Mouse (Mus musculus) hindbrain, embryonic 13.5 days (tissue): ENCODE measurements around the gene Gm11549. TPM values are rescaled to one million over a fixed set of nuclear protein-coding genes. Genes with fewer than 3 reads are reported as not detected.

Experiments
- ATAC-seq: fragments of 200-750 bp; cut with Nextera tagmentation; 2 replicates; pipeline ENCODE4 v1.8.0; 2017; ENCODE audit warnings: moderate TSS enrichment; ENCODE audit not compliant: low FRiP score
- H3K27ac ChIP-seq: fragments of 300-500 bp; sonication (generic); 2 replicates; pipeline ENCODE4 v1.5.1; 2015; ENCODE audit warnings: inconsistent platforms, mild to moderate bottlenecking, moderate library complexity
- H3K27me3 ChIP-seq: fragments of 300-500 bp; sonication (generic); 2 replicates; pipeline ENCODE4 v1.6.1; 2015; ENCODE audit warnings: mild to moderate bottlenecking, inconsistent platforms
- H3K36me3 ChIP-seq: fragments of 300-500 bp; sonication (generic); 2 replicates; pipeline ENCODE4 v1.6.1; 2015; ENCODE audit warnings: mild to moderate bottlenecking, inconsistent platforms
- H3K4me1 ChIP-seq: fragments of 300-500 bp; sonication (generic); replicated peaks from 2 replicates; pipeline ENCODE4 v1.6.1; 2015; ENCODE audit warnings: inconsistent platforms
- H3K4me2 ChIP-seq: fragments of 300-500 bp; sonication (generic); 2 replicates; pipeline ENCODE4 v1.6.1; 2015; ENCODE audit warnings: inconsistent platforms, mild to moderate bottlenecking, moderate library complexity
- H3K4me3 ChIP-seq: fragments of 300-500 bp; sonication (generic); 2 replicates; pipeline ENCODE4 v1.5.1; 2015; ENCODE audit warnings: mild to moderate bottlenecking, inconsistent platforms
- H3K9ac ChIP-seq: fragments of 300-500 bp; sonication (generic); 2 replicates; pipeline ENCODE4 v1.6.1; 2015; ENCODE audit warnings: mild to moderate bottlenecking, inconsistent platforms
- H3K9me3 ChIP-seq: fragments of 300-500 bp; sonication (generic); 2 replicates; pipeline ENCODE4 v1.6.1; 2016; ENCODE audit warnings: inconsistent platforms
- WGBS: fragments of 180-500 bp; shearing (Covaris S2); methylation state at CpG from one replicate; pipeline ENCODE4 v1.1.7; 2015; 5-methylcytosine and 5-hydroxymethylcytosine counted together
- polyA plus RNA-seq: library from polyadenylated mRNA; unstranded; fragments of >200 nt; fragmentation: Nextera tagmentation; extraction: Ambion mirVana; gene quantifications from 2 replicates; pipeline ENCODE4 v1.2.1, GENCODE M21; 2015

Gm11549 gene
- polyA plus RNA-seq, 1 experiment from 2014 or later: 0.53 TPM

DNA sequence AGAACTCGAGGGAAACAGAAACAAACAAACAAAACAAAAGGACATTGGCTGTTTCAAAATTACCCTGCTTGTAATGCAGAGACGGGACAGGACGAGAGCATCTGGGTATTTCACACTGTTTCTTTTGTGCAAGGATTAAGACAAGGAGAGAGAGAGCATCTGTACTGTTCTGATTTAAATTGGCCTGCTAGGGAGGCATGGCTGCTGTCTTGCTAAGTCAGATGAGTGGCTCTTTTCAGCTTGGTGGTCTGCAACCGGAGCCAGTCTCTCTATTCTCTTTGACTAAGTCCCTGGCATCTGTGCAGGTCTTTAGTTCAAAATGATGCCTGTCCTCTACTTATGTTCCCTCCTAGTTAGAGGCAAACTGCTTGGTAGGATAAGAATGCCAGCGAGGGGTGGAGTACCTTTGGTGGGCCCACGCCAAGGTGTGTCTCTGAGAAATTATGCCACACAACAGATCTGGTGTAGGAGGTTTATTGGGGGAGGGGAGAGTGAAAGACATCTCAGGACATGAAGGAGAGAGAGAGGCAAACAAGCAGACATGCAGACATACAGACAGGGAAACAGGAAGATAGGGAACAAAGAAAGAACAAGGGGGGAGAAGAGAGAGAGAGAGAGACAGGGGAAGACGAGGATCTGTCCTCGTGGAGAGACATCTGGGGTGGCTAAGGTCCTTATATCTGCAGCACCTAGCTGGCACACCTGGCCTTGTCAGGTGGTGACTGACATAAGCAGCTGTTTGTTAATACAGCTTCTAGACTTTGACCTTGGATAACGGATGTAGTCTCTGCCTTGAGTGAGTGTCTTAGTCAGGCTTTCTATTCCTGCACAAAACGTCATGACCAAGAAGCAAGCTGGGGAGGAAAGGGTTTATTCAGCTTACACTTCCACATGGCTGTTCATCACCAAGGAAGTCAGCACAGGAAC is 15.5 kb downstream of the Gm11549 start:
- no peak overlapping the region for H3K4me2 ChIP-seq
- no peaks in the 10 kb centered on the region for H3K36me3 ChIP-seq
- H3K9ac ChIP-seq: no peak overlapping the region
- H3K27me3 ChIP-seq: no peaks in the 10 kb centered on the region
- no peaks in the 10 kb centered on the region for H3K9me3 ChIP-seq
- no peak for ATAC-seq
- no peaks in the 10 kb centered on the region for H3K4me1 ChIP-seq
- H3K4me3 ChIP-seq: no peak overlapping the region
- H3K27ac ChIP-seq: no peak overlapping the region
- 53% methylated on average over 10 of the region's 10 CpGs for WGBS

DNA sequence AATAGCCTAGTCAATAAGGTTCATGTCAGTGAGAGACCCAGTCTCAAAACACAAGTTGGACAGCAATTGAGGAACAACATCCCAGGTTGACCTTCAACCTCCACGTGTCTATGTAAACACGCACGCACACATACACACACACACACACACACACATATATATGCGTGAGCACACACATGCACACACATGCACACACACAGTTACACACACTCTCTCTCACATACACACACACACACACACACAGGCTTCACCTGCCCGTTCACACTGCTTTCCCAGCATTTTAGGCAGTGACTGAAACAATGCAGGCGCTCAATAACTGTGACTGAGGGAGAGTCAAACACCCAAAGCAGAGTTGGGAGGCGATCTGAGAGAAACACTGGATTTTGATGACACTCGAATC is 16.3 kb downstream of the Gm11549 start:
- no peak overlapping the region for H3K4me2 ChIP-seq
- H3K36me3 ChIP-seq: no peaks in the 10 kb centered on the region
- H3K27ac ChIP-seq: no peak overlapping the region
- H3K4me1 ChIP-seq: no peaks in the 10 kb centered on the region
- H3K27me3 ChIP-seq: no peaks in the 10 kb centered on the region
- ATAC-seq: no peak
- no peaks in the 10 kb centered on the region for H3K9me3 ChIP-seq
- 81% methylated on average over 8 of the region's 8 CpGs for WGBS
- no peak overlapping the region for H3K9ac ChIP-seq
- H3K4me3 ChIP-seq: no peak overlapping the region

DNA sequence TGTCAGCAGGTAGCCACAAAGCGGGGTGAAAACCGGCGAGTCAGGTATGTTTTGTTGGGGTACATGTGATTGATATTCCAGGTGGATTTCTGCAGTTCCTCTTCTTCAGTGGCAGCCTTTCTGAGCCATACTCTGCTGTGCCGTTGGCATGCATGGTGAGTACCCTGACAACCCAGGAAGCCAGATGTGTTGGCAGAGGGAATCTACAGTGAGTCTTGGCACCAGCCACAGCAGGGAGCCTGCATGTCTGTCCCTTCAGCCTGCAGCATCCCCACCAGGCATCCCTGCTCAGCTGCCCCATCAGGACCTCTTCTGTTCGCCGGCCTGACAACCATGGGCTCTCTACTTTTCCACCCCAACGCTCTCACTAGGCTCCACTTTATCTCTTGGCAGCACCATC is 20.1 kb downstream of the Gm11549 start:
- Histone ChIP-seq H3K4me2 (no peak overlapping the region), H3K9me3 (no peaks in the 10 kb centered on the region), H3K36me3 (no peaks in the 10 kb centered on the region), H3K9ac (no peak overlapping the region), H3K27me3 (no peaks in the 10 kb centered on the region), H3K4me1 (0 out of 2 replicates have a peak, but pooled peaks cover 2% of the 10 kb centered on the region), H3K4me3 (no peak overlapping the region), H3K27ac (no peak overlapping the region)
- WGBS: 79% methylated on average over 7 of the region's 7 CpGs
- no peak for ATAC-seq

DNA sequence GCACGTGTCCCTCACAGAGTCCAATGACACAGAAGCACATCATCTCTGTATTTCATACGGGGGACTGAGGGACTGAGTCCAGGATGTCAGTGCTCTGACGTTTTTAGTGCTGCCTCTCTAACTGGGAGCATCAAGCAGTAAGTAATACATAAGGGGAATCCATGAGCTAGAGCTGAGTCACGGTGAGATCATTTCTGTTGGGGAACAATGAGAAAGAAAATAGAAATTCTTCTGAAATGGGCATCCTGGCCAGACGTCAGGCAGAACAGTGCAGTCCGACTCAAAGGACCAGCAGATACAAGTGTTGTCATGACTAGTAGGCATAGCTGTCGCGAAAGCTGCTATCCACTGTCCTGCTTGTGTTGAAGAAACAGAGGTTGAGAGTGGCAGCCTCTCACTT is 20.6 kb downstream of the Gm11549 start:
- no peak overlapping the region for H3K27ac ChIP-seq
- 0 out of 2 replicates have a peak, but pooled peaks cover 3% of the 10 kb centered on the region for H3K4me1 ChIP-seq
- no peak for ATAC-seq
- H3K9ac ChIP-seq: no peak overlapping the region
- H3K9me3 ChIP-seq: no peaks in the 10 kb centered on the region
- 91% methylated on average over 8 of the region's 8 CpGs for WGBS
- H3K4me2 ChIP-seq: no peak overlapping the region
- H3K4me3 ChIP-seq: no peak overlapping the region
- H3K36me3 ChIP-seq: no peaks in the 10 kb centered on the region
- H3K27me3 ChIP-seq: no peaks in the 10 kb centered on the region

DNA sequence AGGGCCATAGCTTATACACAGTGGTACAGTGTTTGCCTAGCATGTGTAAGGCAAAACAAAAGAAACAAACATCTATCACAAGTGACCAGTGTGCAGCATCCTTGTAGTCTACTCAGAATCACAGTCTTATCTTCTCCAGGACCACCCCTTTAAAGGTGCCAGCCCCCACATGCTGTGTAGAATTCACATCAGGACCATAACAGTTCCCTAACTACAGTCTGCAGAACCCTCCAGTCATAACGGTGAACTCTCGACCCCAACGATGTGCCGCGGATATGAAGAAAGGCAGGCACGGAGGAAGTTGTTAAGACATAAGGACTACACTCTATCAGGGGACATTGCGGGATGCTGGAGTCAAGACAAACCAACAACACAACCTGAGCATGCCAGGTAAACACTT is 22.2 kb downstream of the Gm11549 start:
- no peaks in the 10 kb centered on the region for H3K36me3 ChIP-seq
- H3K27ac ChIP-seq: no peak overlapping the region
- H3K4me2 ChIP-seq: no peak overlapping the region
- no peak for ATAC-seq
- 94% methylated on average over 7 of the region's 7 CpGs for WGBS
- 0 out of 2 replicates have a peak, but pooled peaks cover 3% of the 10 kb centered on the region for H3K4me1 ChIP-seq
- H3K9ac ChIP-seq: no peak overlapping the region
- H3K4me3 ChIP-seq: no peak overlapping the region
- no peaks in the 10 kb centered on the region for H3K27me3 ChIP-seq
- H3K9me3 ChIP-seq: no peaks in the 10 kb centered on the region

DNA sequence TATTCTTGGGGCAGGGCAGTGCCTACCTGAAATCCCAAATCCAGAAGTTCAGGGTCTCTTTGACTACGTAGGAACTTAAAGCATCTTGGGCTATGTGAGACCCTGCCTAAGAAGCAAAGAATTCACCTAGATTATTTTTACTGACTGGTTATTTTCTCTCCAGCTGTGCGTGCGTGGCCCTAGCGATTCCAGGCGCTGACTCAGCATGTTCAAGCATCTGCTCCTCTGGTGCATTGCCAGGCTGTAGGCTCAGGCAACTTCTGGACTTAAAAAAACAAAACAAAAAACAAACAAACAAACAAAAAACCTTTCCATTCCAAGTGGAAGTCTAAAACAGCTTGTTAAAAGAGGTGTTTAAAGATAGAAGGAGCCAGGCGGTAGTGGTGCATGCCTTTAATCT is 23.4 kb downstream of the Gm11549 start:
- H3K4me3 ChIP-seq: no peak overlapping the region
- no peaks in the 10 kb centered on the region for H3K27me3 ChIP-seq
- WGBS: 91% methylated on average over 6 of the region's 6 CpGs
- no peak overlapping the region for H3K9ac ChIP-seq
- H3K36me3 ChIP-seq: no peaks in the 10 kb centered on the region
- no peak overlapping the region for H3K27ac ChIP-seq
- H3K9me3 ChIP-seq: no peaks in the 10 kb centered on the region
- peaks cover 11% of the 10 kb centered on the region; the same call in 1 of the 2 replicates for H3K4me1 ChIP-seq
- H3K4me2 ChIP-seq: no peak overlapping the region
- no peak for ATAC-seq

DNA sequence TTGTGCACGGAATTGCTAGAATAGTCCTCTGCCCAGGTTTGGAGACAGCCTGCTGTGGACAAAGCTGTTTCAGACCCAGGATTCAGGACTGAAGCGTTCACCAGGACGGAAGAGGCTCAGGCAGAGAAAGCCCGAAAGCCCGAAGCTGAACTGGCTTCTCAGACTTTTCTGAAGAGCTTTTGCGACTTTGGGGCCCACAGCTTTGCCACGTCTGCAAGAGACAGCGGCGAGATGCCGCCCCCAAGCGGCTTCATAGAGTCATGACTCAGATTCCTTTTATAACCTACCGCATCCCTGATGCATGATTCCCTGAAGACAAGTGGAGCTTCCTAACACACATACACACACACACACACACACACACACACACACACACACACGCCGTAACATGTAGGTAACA is 24.9 kb downstream of the Gm11549 start:
- no peak overlapping the region for H3K27ac ChIP-seq
- no peaks in the 10 kb centered on the region for H3K36me3 ChIP-seq
- no peak overlapping the region for H3K4me3 ChIP-seq
- H3K9me3 ChIP-seq: no peaks in the 10 kb centered on the region
- no peak for ATAC-seq
- H3K4me1 ChIP-seq: peaks cover 11% of the 10 kb centered on the region; the same call in 1 of the 2 replicates
- H3K27me3 ChIP-seq: no peaks in the 10 kb centered on the region
- H3K9ac ChIP-seq: no peak overlapping the region
- no peak overlapping the region for H3K4me2 ChIP-seq
- WGBS: 22% methylated on average over 14 of the region's 14 CpGs

DNA sequence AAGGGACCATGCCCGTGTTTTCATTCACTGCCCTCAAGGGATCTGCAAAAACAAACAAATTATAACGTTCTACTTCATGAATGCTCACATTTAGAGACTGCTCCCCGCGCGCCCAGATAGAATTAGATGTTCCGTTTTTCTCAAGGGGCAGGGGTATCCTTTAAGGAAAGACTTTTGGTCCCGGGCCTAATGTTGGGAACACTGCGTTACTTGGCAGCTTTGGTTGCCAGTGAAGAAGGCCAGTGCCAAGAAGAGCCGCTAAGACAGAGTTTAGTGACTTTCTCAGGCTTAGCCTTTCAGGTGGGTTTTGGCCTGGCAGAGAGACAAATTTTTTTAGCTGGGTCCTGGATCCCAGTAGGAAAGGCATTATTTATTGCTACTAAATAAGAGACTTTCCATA is 25.3 kb downstream of the Gm11549 start:
- 89% methylated on average over 9 of the region's 9 CpGs for WGBS

DNA sequence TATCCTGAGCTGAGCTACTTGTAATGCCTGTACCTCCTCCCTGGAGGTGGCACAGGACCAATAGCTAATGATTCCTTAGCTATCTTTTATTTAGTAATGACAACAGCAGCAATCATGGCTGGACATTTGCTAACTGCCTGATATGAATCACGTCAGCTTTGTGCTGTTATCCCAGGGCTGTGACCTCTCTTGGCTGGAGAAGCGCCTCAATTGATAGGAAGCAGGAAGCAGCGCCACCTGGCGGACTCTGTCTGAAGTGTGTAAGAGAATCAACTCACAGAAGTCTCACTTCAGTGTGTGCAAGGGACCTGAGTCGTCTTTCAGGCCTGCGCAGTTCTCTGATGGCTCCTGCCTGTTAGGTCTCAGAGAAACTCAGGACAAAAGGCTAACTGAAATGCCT is 26.2 kb downstream of the Gm11549 start:
- no peaks in the 10 kb centered on the region for H3K9me3 ChIP-seq
- 10% methylated on average over 6 of the region's 6 CpGs for WGBS
- no peak overlapping the region for H3K9ac ChIP-seq
- H3K4me3 ChIP-seq: no peak overlapping the region
- H3K4me1 ChIP-seq: peaks cover 11% of the 10 kb centered on the region; the same call in 1 of the 2 replicates
- no peaks in the 10 kb centered on the region for H3K36me3 ChIP-seq
- no peaks in the 10 kb centered on the region for H3K27me3 ChIP-seq
- no peak overlapping the region for H3K4me2 ChIP-seq
- H3K27ac ChIP-seq: no peak overlapping the region
- peak; percentile 53; the same call in 1 of the 2 replicates for ATAC-seq

More for the DNA sequence above, 25.3 kb downstream of the Gm11549 start:
- no peak overlapping the region for H3K9ac ChIP-seq
- no peak overlapping the region for H3K27ac ChIP-seq
- peaks cover 11% of the 10 kb centered on the region; the same call in 1 of the 2 replicates for H3K4me1 ChIP-seq
- ATAC-seq: no peak
- no peak overlapping the region for H3K4me3 ChIP-seq
- no peaks in the 10 kb centered on the region for H3K27me3 ChIP-seq
- no peak overlapping the region for H3K4me2 ChIP-seq
- no peaks in the 10 kb centered on the region for H3K36me3 ChIP-seq
- H3K9me3 ChIP-seq: no peaks in the 10 kb centered on the region

DNA sequence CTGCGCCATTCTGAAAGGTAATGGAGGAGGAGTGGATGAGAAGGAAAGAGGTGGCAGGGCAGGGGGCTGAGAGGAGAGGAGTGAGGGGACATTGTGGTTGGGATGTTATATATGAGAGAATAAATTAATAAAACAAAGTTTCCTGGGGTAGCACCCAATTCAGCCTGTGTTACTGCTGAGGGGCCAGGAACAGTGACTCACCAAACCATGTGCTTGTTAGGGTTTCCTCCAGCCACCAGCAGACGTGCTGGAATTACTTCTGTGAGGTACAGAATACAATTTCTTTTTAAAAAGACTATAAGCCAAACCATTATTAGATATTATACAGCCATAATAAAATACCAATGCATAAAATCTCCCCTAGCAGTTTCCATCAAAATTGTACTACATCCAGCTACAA is 27.0 kb downstream of the Gm11549 start:
- H3K9ac ChIP-seq: no peak overlapping the region
- H3K27me3 ChIP-seq: no peaks in the 10 kb centered on the region
- no peak overlapping the region for H3K27ac ChIP-seq
- no peak overlapping the region for H3K4me3 ChIP-seq
- H3K9me3 ChIP-seq: no peaks in the 10 kb centered on the region
- no peak overlapping the region for H3K4me2 ChIP-seq
- no peak for ATAC-seq
- peaks cover 11% of the 10 kb centered on the region; the same call in 1 of the 2 replicates for H3K4me1 ChIP-seq
- 82% methylated on average over 2 of the region's 2 CpGs for WGBS
- no peaks in the 10 kb centered on the region for H3K36me3 ChIP-seq

DNA sequence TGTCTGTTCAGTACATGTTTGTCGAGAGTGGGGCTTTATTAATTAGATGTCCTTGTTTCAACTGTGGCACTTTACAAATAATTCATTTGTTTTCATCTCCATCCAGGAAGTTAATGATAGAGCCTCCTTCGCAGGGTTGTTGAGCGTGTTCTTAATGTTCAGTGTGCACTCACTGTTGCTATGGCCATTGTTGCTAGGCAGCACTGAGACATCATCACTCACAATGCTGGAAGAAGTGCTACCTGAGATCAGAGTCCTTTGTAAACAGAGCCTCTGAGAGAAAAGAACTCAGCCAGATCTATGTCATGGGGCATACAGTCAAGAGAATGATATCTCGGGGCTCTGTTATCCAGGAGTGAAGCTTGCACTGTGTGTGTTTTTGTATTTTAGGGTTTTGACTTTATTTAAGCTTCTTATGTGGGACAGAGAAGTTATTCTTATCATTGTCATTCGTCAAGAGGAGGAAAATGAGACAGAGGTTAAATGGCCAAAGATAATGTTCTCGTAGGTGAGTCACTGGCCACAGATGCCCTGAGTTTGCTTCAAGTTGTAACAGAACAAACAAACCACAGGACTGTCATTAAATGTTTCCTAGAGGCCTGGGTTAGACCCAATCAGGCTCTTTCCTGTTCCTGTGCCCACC is 27.9 kb downstream of the Gm11549 start:
- Histone ChIP-seq H3K4me2 (no peak overlapping the region), H3K9ac (no peak overlapping the region), H3K9me3 (no peaks in the 10 kb centered on the region), H3K36me3 (no peaks in the 10 kb centered on the region), H3K4me1 (peaks cover 11% of the 10 kb centered on the region; the same call in 1 of the 2 replicates), H3K27me3 (no peaks in the 10 kb centered on the region), H3K27ac (no peak overlapping the region), H3K4me3 (no peak overlapping the region)
- WGBS: 66% methylated on average over 6 of the region's 6 CpGs
- peak; percentile 52; the same call in 1 of the 2 replicates for ATAC-seq

DNA sequence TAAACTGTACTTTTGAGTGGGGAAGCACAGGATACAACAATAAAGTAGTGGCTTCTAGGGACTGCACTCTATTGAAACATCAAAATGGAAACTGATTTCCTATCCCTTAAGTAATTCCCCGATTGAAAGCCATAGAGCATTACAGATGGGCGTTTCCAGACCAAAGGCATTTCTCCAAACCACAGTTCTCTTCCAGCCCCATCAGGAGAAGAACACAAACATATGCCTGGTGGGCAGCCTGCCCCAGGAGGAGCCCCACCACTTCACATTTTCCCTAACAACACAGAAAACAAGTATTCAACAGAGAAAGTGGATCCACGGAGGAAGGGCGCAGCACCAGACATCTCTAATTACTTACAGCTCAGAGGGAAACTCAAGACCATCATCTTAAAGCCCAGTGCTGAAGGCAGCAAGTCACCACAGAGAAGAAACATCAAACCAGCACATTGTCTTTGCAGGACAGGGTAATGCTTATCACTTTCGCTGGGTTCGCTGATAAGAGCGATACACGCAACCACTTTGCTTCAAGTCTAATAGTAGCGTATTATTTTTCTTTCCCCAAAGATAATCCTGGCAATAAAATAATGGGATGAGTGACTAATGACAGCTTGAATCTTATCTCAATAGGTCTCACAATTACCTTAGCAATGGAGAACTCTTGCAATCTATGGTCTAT is 28.8 kb downstream of the Gm11549 start:
- Histone ChIP-seq H3K36me3 (no peaks in the 10 kb centered on the region), H3K27me3 (no peaks in the 10 kb centered on the region), H3K4me2 (no peak overlapping the region), H3K9me3 (no peaks in the 10 kb centered on the region), H3K27ac (no peak overlapping the region), H3K4me3 (no peak overlapping the region), H3K4me1 (peaks cover 11% of the 10 kb centered on the region; the same call in 1 of the 2 replicates), H3K9ac (no peak overlapping the region)
- WGBS: 87% methylated on average over 9 of the region's 9 CpGs
- no peak for ATAC-seq
